Mouse (Mus musculus) heart, adult 2 months (tissue): Measurements from ENCODE around the gene Spcs2.

ENCODE experiments used
- CTCF ChIP-seq: fragments of 200-600 bp; IDR thresholded peaks from 2 replicates; pipeline ENCODE4 v1.8.1; 2022; ENCODE audit warnings: antibody characterized with exemption, mild to moderate bottlenecking, moderate library complexity
- EP300 ChIP-seq: fragments of 200-500 bp; IDR thresholded peaks from 2 replicates; pipeline ENCODE4 v1.6.1; 2011; ENCODE audit warnings: low read depth, low read length, control low read depth; ENCODE audit not compliant: insufficient read depth

DNA sequence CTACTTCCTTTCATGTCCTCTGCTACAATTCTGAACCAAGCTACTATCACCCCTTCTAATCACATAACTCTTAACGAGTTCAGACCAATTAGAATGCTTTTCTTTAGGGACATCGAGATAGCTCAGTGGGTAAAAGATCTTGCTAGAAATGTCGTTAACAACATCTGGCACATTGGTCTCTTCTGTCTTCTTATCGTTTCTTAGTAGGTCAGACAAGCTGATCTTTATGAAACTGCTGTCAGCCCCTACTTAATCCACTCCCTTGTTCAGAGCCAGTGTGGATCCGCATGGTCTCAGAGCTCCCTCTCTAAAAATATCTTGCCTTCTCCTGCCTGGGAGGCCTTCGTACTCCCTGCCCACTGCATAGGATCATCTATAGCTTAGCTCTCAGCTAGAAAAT, 10.7 kb upstream of the Spcs2 start:
- TF ChIP-seq CTCF (no peak), EP300 (no peak)
